Mouse (Mus musculus) bone marrow, adult 2 months (tissue): ENCODE measurements at regions not wholly inside any gene's neighbourhood (a gene's known extent, or its start where the extent isn't known, plus 50 kb on each side); places are given as distances from the start of the nearest gene placed in this dataset.

ENCODE experiments used
- CTCF ChIP-seq: fragments of 200-500 bp; IDR thresholded peaks from 2 replicates; pipeline ENCODE4 v1.5.1; 2011; ENCODE audit warnings: low read length, control low read depth; ENCODE audit not compliant: control insufficient read depth, insufficient read depth
- POLR2A ChIP-seq: fragments of 200-500 bp; IDR thresholded peaks from 2 replicates; pipeline ENCODE4 v1.6.1; 2011; ENCODE audit warnings: low read depth, mild to moderate bottlenecking, control low read depth, low read length, borderline replicate concordance; ENCODE audit not compliant: control insufficient read depth

- TF ChIP-seq CTCF = no peak
- no peak for TF ChIP-seq POLR2A
Measured at GRCm38 (mm10) chr4:45689991-45690916, 108.6 kb upstream of the Aldh1b1 start.
